Mouse (Mus musculus) testis, adult 2 months (tissue): ENCODE data around the gene Nipa1.

ENCODE experiments used
- CTCF ChIP-seq: fragments of 200-500 bp; IDR thresholded peaks from 2 replicates; pipeline ENCODE4 v1.5.1; 2012; ENCODE audit warnings: low read depth, mild to moderate bottlenecking, inconsistent platforms, low read length, moderate library complexity; ENCODE audit not compliant: control insufficient read depth, insufficient read depth, insufficient replicate concordance
- POLR2A ChIP-seq: fragments of 200-500 bp; IDR thresholded peaks from 2 replicates; pipeline ENCODE4 v1.6.1; 2012; ENCODE audit warnings: low read depth, mild to moderate bottlenecking, inconsistent platforms, low read length, moderate library complexity; ENCODE audit not compliant: control insufficient read depth

DNA sequence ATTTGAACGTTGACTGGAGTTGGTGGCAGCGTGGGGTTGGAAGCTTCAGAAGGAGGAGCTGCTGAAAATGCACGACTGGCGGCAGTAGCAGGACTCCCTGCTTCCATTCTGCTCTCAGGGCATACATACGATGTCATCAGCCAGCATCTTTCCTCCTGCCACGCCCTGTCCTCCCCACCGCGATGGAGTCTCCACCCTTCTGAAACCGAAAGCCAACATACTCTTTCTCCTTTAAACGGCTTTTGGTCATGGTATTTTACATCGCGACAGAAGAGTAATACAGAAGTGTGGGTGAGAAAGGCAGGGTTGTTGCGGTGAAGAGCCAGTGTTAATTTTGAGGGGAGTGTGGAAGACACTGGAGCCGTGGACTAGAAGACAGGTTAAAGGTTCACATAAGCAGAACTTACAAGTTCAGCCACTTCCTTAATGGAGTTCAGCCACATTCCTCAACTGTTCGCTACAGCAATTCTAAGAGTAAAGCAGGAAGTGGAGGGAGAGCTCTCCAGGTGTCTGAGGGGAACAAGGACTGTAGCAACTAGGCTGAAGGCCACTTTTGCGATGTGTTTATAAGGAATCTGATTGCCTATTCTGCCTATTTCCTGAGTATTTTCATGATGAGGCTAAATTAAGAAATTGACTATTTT, 51.4 kb downstream of the Nipa1 start:
- TF ChIP-seq CTCF = no peak
- TF ChIP-seq POLR2A = no peak
